Mouse (Mus musculus) embryonic facial prominence, embryonic 15.5 days (tissue): ENCODE results near the gene Sycp2. TPM values are rescaled to one million over a fixed set of nuclear protein-coding genes. Genes with fewer than 3 reads are reported as not detected.
"Not testable (repeated sequence)": the region's sequence is repeated elsewhere in the genome, so short reads cannot be mapped to it uniquely, and the experiment has no call there.

Source experiments
- ATAC-seq: fragments of 200-750 bp; cut with Nextera tagmentation; 2 replicates; pipeline ENCODE4 v1.8.0; 2017; ENCODE audit warnings: low read depth, moderate TSS enrichment; ENCODE audit not compliant: insufficient number of reproducible peaks, low FRiP score, low TSS enrichment
- H3K27ac ChIP-seq: fragments of 300-500 bp; sonication (generic); replicated peaks from 2 replicates; pipeline ENCODE4 v1.5.1; 2015; ENCODE audit warnings: mild to moderate bottlenecking, inconsistent platforms
- H3K27me3 ChIP-seq: fragments of 300-500 bp; sonication (generic); 2 replicates; pipeline ENCODE4 v1.6.1; 2015; ENCODE audit warnings: inconsistent platforms
- H3K36me3 ChIP-seq: fragments of 300-500 bp; sonication (generic); 2 replicates; pipeline ENCODE4 v1.6.1; 2015; ENCODE audit warnings: mild to moderate bottlenecking, inconsistent platforms
- H3K4me1 ChIP-seq: fragments of 300-500 bp; sonication (generic); 2 replicates; pipeline ENCODE4 v1.6.1; 2015; ENCODE audit warnings: inconsistent platforms
- H3K4me2 ChIP-seq: fragments of 300-500 bp; sonication (generic); replicated peaks from 2 replicates; pipeline ENCODE4 v1.6.1; 2015; ENCODE audit warnings: mild to moderate bottlenecking, inconsistent platforms
- H3K4me3 ChIP-seq: fragments of 300-500 bp; sonication (generic); replicated peaks from 2 replicates; pipeline ENCODE4 v1.5.1; 2015; ENCODE audit warnings: mild to moderate bottlenecking, inconsistent platforms
- H3K9ac ChIP-seq: fragments of 300-500 bp; sonication (generic); 2 replicates; pipeline ENCODE4 v1.6.1; 2015; ENCODE audit warnings: inconsistent platforms
- H3K9me3 ChIP-seq: fragments of 300-500 bp; sonication (generic); replicated peaks from 2 replicates; pipeline ENCODE4 v1.6.1; 2016; ENCODE audit warnings: inconsistent platforms
- WGBS: fragments of 180-500 bp; shearing (Covaris S2); methylation state at CpG from one replicate; pipeline ENCODE4 v1.1.7; 2015; 5-methylcytosine and 5-hydroxymethylcytosine counted together
- polyA plus RNA-seq: library from polyadenylated mRNA; unstranded; fragments of >200 nt; fragmentation: Nextera tagmentation; extraction: Ambion mirVana; gene quantifications from 2 replicates; pipeline ENCODE4 v1.2.1, GENCODE M21; 2015

The Sycp2 gene
- polyA plus RNA-seq, 1 experiment from 2014 or later = not detected

DNA sequence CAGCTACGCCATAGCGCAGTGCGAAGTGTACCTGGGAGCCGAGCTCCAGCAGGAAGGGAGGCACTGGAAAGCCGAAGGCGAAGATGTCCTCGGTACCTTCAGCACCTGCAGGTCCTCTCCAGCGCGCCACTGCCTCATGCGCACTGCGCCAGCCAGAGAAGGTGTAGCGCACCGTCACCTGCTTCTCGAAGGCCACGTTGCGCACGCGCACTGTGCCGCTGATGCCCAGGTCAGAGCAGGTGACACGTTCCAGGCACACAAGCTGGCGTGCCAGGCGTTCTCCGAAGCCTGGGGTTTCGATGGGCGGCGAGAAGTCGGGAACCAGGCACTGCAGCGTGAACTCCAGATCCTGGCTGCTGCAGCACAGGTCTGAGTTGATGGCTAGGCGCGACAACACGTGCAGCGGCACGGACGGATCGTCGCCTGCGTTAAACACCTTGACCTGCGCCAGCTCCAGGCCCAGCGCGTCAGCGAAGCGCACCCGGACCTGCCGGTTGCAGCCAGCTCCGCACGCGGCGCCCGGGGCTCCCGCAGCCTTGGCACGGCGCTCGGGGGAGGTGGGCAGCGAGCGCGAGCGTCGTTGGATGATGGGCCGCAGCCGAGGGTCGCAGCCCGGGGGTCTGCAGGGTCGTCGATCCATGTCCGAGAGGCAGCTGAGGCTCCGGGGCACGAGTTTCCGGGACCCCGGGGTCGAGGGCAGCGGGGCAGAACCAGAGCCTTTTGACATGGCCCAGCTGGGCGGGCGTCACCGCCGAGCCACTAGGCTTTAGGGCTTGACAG lies 6.2 kb upstream of the Sycp2 start:
- Histone ChIP-seq H3K4me2 (peak overlapping the region; percentile 100), H3K27ac (no peak overlapping the region), H3K27me3 (peaks cover 13% of the 10 kb centered on the region), H3K4me3 (peak overlapping the region; percentile 63), H3K4me1 (peaks cover 22% of the 10 kb centered on the region), H3K9ac (peak overlapping the region; percentile 43), H3K36me3 (no peaks in the 10 kb centered on the region), H3K9me3 (no peaks in the 10 kb centered on the region)
- WGBS = 16% methylated on average over 75 of the region's 75 CpGs
- ATAC-seq = no peak

DNA sequence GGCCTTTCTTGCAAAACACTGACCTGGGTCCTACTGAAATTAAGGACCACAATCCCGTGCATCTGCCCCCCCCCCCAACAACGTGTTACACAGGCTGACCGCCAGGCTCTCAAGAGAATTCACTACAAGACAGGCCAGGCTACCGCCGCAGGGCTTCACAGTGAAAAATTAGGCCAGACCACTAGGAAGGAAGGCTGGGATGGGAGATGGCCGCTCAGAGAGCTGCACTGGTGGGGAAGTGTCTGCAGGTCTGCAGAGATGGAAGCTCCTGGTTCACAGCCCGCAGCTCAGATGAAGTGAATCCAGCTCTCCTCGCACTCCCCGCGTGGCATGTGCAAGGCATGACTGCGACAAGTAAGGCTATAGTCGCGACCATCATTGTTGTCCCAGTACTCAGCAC lies 5.6 kb upstream of the Sycp2 start:
- H3K4me3 ChIP-seq = peak overlapping the region; percentile 63; the same call in 1 of the 2 replicates
- H3K4me2 ChIP-seq = peak overlapping the region; percentile 100
- WGBS = 58% methylated on average over 13 of the region's 13 CpGs
- H3K9ac ChIP-seq = no peak overlapping the region
- H3K27me3 ChIP-seq = peaks cover 13% of the 10 kb centered on the region
- H3K36me3 ChIP-seq = no peaks in the 10 kb centered on the region
- H3K4me1 ChIP-seq = peaks cover 22% of the 10 kb centered on the region
- ATAC-seq = no peak
- H3K9me3 ChIP-seq = no peaks in the 10 kb centered on the region
- no peak overlapping the region for H3K27ac ChIP-seq

DNA sequence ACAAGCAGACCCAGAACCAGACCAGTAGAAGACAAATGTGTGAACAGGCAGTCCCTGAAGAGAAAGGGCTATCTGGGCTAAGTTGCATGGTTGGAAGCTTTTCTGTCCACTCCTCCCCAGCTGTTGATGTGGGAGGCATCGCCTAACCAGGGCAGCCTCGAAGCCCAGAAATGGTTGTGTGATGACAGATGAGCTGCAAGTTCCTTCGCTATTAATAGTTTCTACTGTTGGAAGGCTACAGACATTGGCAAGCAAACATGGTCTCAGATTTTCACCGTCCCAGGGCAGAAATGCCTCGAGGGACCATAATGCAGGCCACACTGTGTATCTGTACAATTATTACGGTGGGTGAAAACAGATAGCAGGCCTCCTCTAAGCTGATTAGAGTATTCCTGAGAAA lies 5.1 kb upstream of the Sycp2 start:
- Histone ChIP-seq H3K9ac (no peak overlapping the region), H3K4me3 (no peak overlapping the region), H3K36me3 (no peaks in the 10 kb centered on the region), H3K4me1 (peaks cover 22% of the 10 kb centered on the region), H3K9me3 (no peaks in the 10 kb centered on the region), H3K27me3 (peaks cover 13% of the 10 kb centered on the region), H3K27ac (no peak overlapping the region), H3K4me2 (no peak overlapping the region)
- ATAC-seq = no peak
- 35% methylated on average over 6 of the region's 6 CpGs for WGBS

DNA sequence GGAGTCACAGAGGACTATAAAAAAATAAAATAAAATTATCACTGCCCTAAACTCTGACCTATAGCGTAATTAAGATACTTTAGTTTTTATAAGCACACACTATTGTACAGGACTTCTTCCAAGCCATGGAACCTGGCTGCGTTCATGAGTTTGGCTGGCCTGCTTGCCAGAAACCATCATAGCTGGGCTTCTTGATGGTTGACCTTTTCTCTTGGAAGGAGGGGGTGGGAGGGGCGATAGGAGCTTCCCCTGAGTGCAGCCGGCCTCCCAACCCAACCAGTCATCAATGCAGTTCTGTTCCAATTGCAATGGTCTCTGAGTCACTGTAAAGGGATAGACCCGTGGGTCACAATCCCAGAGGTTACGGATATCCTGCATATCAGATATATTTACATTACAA lies 2.8 kb upstream of the Sycp2 start:
- no peak overlapping the region for H3K4me2 ChIP-seq
- H3K9ac ChIP-seq = no peak overlapping the region
- ATAC-seq = no peak
- H3K4me1 ChIP-seq = peaks cover 20% of the 10 kb centered on the region
- H3K27me3 ChIP-seq = peaks cover 13% of the 10 kb centered on the region
- no peak overlapping the region for H3K4me3 ChIP-seq
- H3K27ac ChIP-seq = no peak overlapping the region
- no peaks in the 10 kb centered on the region for H3K9me3 ChIP-seq
- 82% methylated on average over 6 of the region's 6 CpGs for WGBS
- no peaks in the 10 kb centered on the region for H3K36me3 ChIP-seq

DNA sequence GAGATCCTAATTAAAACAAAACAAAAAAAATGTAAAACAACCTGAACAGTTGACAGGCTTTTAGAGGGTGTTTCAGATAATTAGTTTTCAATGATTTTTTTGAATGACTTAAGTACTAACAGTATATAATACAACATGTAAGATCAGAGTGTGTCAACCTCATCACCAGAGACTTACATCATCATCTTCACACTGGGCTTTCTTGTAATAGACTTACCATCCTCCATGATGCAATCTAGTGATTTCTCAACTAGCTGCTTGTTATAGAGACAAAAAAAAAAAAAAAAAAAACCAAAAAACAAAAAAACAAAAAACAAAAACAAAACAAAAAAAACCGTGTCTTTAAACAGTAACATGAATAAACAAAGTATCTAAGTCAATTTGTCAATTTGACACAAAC lies 1.5 kb upstream of the Sycp2 start:
- Histone ChIP-seq H3K4me3 (no peak overlapping the region), H3K27ac (no peak overlapping the region), H3K4me2 (no peak overlapping the region), H3K36me3 (no peaks in the 10 kb centered on the region), H3K9me3 (no peaks in the 10 kb centered on the region), H3K27me3 (peaks cover 13% of the 10 kb centered on the region), H3K9ac (no peak overlapping the region), H3K4me1 (peaks cover 12% of the 10 kb centered on the region)
- WGBS = 42% methylated on average over 1 of the region's 1 CpGs
- no peak for ATAC-seq

DNA sequence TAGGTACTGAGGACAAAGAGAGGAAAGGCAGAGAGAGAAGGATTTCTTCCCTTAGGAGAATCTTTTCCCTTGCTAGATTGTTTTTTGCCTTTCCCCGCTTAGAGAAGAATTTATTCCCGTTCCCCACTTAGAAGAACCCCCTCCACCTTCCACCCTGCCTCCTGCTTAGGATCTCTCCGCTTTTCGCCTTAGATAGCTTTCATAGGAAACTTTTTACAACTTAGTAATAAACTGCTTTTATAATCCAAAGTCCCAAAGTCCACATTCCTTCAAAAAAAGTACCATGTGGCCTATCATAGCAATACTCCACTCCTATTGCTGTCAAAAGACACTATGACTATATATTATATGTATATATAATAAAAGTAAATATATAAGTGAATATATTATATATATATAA lies 64.9 kb downstream of the Sycp2 start:
- WGBS = 82% methylated on average over 4 of the region's 4 CpGs
- Histone ChIP-seq H3K27ac (no peak overlapping the region), H3K9me3 (no peaks in the 10 kb centered on the region), H3K4me1 (no peaks in the 10 kb centered on the region), H3K36me3 (no peaks in the 10 kb centered on the region), H3K27me3 (no peaks in the 10 kb centered on the region), H3K9ac (no peak overlapping the region), H3K4me3 (no peak overlapping the region), H3K4me2 (no peak overlapping the region)
- ATAC-seq = no peak

DNA sequence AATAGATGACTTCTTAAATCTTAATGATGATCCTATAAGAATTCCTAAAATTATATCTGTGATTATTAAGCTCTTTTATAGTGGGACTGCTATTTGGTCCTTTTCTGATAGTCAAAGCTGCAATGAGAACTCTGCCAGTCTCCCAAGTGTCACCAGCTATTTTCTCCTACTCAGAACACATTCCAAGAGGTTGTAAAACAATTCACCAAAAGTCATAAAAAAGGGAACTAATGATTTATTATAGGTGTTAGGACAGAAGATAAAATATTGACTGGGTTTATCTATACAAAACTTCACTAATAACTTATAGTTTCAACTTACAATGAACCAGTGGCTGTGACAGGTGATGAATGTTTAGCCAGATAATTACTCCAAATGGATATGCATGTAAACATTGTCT lies 65.4 kb downstream of the Sycp2 start:
- H3K27me3 ChIP-seq, H3K27ac ChIP-seq, H3K36me3 ChIP-seq, H3K4me2 ChIP-seq, H3K4me3 ChIP-seq, H3K9me3 ChIP-seq, H3K9ac ChIP-seq, H3K4me1 ChIP-seq, ATAC-seq: not testable (repeated sequence)

DNA sequence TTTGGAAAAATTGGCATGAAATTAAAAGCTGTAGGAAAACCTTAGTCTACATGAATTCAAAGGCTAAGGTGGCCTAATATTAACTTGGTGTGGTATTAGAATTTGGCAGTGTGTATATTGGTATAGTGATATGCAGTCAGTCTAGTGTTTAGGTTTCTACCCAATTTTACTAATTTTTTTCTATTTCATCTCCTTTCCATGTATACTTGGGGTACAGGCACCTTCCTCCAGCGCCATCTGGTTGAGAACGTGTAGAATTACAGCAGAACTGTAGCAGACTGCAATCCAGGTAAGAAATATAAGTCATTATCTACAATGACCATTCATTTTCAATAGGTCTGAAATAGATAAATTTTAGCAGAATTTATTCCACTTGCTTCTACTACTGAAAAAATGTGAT lies 68.4 kb downstream of the Sycp2 start:
- ATAC-seq = no peak
- H3K9me3 ChIP-seq = no peaks in the 10 kb centered on the region
- WGBS = 1% methylated on average over 2 of the region's 2 CpGs
- H3K4me3 ChIP-seq = no peak overlapping the region
- no peaks in the 10 kb centered on the region for H3K36me3 ChIP-seq
- no peak overlapping the region for H3K4me2 ChIP-seq
- H3K27ac ChIP-seq = no peak overlapping the region
- H3K4me1 ChIP-seq = no peaks in the 10 kb centered on the region
- no peak overlapping the region for H3K9ac ChIP-seq
- H3K27me3 ChIP-seq = no peaks in the 10 kb centered on the region

DNA sequence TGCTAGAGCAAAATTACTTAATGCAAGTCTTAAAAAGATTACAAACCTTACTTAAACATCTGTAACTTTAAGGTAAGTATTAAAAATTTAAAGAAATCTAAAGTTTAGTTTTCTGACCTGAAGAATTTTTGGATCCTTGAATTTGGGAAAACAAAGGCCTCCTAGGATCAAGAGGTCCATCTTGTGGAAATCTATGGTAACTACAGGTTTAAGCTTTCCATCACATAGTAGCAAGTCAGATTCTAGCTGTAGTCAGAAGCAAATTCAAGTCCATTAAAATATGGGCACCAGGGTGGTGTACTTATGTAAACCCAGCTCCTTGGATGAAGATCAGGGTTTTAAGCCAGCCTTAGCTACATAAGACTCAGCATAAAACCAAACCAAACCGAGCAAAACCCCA lies 69.6 kb downstream of the Sycp2 start:
- H3K4me2 ChIP-seq = no peak overlapping the region
- WGBS = 40% methylated on average over 1 of the region's 1 CpGs
- H3K4me3 ChIP-seq = no peak overlapping the region
- no peak for ATAC-seq
- H3K9me3 ChIP-seq = no peaks in the 10 kb centered on the region
- no peaks in the 10 kb centered on the region for H3K4me1 ChIP-seq
- no peaks in the 10 kb centered on the region for H3K36me3 ChIP-seq
- no peaks in the 10 kb centered on the region for H3K27me3 ChIP-seq
- no peak overlapping the region for H3K27ac ChIP-seq
- no peak overlapping the region for H3K9ac ChIP-seq

DNA sequence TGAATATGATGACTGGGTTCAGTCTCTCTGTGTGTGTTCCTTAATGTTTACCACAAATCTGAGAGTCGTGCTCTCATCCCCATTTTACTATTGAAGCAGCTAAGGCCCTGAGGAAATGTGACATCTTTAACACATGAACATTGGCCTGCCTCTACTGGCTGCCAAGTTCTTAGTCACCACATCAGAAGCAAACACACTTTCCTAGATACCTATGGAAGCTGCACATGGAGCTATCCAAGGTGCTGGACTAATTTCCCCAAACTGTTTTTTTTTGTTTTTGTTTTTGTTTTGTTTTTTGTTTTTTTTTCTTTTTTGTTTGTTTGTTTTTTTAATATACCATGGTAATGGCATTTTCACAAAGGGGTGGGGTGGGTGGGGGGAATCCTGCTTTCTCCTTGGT lies 77.5 kb downstream of the Sycp2 start:
- Histone ChIP-seq H3K4me1 (peaks cover 11% of the 10 kb centered on the region), H3K4me2 (no peak overlapping the region), H3K27ac (no peak overlapping the region), H3K4me3 (no peak overlapping the region), H3K9ac (no peak overlapping the region), H3K36me3 (no peaks in the 10 kb centered on the region), H3K27me3 (no peaks in the 10 kb centered on the region), H3K9me3 (no peaks in the 10 kb centered on the region)
- WGBS = 32% methylated on average over 1 of the region's 1 CpGs
- ATAC-seq = no peak

DNA sequence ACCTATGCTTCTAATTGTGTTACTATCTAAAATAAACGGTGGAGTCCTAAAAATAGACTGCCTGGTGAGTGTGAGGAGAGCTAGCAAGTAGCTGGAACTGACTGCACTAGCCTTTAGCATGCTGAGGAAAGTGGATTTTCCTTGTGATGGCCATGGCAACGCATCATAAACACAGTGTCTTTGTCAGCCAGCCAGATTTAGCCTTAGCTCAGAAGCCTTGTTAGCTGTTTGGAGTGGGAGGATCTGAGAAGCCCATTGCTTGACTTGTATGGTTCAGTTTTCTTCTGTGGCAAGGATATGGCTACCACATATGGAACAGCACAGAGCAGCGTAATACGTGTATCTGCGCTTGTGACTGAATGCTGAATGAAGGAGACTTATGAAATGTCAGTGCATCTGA lies 77.9 kb downstream of the Sycp2 start:
- Histone ChIP-seq H3K36me3 (no peaks in the 10 kb centered on the region), H3K9ac (no peak overlapping the region), H3K27ac (no peak overlapping the region), H3K9me3 (no peaks in the 10 kb centered on the region), H3K27me3 (no peaks in the 10 kb centered on the region), H3K4me3 (no peak overlapping the region), H3K4me2 (no peak overlapping the region), H3K4me1 (peaks cover 11% of the 10 kb centered on the region)
- no peak for ATAC-seq
- WGBS = 74% methylated on average over 5 of the region's 5 CpGs

DNA sequence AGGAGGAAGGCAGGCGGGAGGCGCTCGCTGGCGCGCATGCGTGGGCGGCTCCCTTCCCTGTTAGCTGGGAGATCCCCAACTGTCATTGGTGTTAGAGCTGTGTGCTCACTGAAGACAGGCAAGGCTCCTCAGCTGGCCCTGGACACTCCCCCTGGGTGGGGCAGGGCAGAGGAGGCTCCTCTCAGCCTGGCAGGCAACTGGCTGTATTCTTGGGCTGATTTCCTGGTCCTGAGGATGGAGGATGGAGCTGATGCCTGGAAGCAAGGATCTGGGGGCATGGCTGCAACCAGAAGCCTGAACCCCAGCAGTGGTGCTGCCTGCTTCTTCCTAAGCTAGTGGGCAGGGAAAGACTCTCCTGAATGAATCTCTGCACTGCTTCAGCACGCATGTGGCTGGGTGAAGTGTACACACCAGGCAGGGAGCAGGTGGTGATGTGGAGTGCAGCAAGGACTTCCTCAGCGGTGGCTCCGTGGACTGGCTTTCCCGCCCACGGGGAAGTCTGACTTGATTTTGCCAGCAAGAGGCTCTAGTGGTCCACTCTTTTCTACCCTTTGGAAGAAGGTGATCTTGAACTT lies 79.9 kb downstream of the Sycp2 start:
- Histone ChIP-seq H3K36me3 (no peaks in the 10 kb centered on the region), H3K9ac (no peak overlapping the region), H3K4me2 (peak overlapping the region; percentile 15; the same call in 1 of the 2 replicates), H3K4me1 (peaks cover 11% of the 10 kb centered on the region), H3K9me3 (no peaks in the 10 kb centered on the region), H3K4me3 (no peak overlapping the region), H3K27ac (no peak overlapping the region), H3K27me3 (no peaks in the 10 kb centered on the region)
- WGBS = 10% methylated on average over 12 of the region's 12 CpGs
- peak; percentile 76; the same call in 1 of the 2 replicates for ATAC-seq
